Mouse (Mus musculus) gastrocnemius, postnatal 36 days (tissue): ENCODE data around the gene Dapl1. TPM values are rescaled to one million over a fixed set of nuclear protein-coding genes. Genes with fewer than 3 reads are reported as not detected.

ENCODE experiments used
- DNase-seq, 2 experiments: peaks; one replicate each; pipeline ENCODE4 v3.0.0; 2022
- intact Hi-C: fragments of 180-260 bp; cut with DNase I; formaldehyde crosslinking; loops from one replicate; pipeline ENCODE4 v1.15.1; 2025
- total RNA-seq, 2 experiments: library from RNA; stranded (reverse); gene quantifications; 2 replicates each; pipeline ENCODE4 v1.2.3; 2021

Gene Dapl1
- total RNA-seq, 2 experiments from 2014 or later, result not detected

DNA sequence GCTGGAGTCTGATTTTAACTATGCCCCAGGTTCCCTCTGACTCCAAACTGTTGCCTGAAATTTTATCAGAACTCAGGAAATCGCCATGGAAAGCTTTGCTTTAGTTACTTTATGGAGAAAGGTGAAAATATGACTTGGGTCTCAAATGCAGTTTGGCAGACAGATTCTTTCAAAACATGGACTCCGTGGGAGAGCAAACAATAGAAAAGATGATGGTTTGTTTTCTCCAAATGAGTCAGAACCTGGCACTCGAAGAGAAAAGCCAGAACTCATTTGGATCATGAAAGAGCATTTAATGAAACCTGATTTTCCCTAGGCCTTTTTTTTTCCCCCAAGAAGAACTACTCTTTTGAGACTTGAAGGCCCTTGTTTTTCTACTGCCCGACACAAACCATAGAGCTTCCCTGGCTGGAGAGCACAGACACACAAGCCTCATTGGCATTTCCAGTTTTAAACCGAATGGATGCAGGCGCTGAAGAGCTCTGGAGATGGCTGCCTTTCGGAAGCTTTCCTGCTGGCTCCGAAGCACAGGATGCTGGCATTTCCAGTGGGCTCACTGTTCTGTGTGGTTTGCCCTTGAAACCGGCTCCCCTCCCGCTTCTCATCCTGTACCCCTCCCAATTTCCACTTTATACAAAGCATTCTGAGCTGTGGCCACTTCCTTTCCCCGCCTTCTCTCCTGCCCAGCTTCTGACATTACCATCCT lies 14.0 kb upstream of the Dapl1 start:
- no peak for DNase-seq

DNA sequence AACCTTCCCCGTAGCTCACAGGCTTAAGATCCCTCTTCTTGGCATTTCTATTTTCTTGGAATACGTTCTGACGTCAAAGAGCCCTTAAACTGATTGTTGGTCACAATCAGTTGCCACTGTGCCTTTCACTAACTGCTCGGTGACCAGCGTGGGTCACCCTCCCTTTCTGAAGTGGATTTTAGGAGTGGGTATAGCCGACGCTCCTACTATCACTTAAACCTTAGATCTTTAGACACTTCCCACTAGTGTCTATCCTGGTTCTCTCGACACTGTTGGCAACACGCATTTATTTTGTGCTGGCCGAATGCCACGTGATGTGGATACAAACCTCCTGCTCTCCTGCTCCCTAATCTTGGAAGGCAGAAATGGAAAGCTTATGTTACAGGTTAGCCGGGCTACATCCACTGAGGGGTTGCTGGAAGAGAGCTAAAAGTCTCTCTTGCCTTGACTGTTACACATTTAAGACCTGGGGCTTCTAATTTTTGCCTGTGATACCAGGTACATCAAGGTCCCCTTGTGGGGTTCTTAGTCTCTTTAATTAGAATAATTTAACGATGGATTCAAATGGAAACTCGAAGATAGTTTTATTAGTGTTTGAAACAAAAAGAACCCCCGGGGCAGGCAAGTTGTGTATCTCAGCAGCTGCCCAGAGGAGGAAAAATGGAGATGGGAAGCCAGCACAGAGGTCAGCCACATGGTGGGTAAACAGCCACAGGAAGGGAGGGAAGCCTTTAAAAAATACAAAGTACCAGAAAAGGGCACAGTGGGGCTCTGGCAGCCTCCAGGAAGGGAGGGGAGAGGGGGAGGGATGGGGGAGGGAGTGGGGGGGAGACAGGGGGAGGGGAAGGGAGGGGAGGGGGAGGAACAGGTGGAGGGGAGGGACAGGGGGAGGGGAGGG lies 13.2 kb upstream of the Dapl1 start:
- intact Hi-C loops, result no loop called here
- no peak for DNase-seq

More for the DNA sequence above, 14.0 kb upstream of the Dapl1 start:
- intact Hi-C loops, result no loop called here

DNA sequence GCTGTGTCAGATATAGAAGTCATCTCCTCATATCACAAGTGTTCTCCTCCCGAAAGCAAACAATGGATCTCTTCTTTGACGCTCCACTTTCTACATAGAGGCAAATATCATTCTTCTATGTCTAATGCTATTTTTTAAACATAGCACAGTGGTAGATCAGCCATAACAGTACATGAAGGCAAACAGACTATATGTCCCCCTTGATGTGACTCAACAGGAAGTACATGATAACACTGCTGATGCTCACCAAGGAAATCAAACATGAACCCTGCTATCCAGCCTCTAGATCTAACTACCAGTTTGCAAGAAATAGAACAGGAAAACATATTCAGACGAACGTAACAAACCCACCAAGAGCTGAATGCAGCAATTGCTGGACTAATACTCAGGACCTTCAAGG lies 10.1 kb upstream of the Dapl1 start:
- DNase-seq, result no peak
- intact Hi-C loops, result no loop called here

DNA sequence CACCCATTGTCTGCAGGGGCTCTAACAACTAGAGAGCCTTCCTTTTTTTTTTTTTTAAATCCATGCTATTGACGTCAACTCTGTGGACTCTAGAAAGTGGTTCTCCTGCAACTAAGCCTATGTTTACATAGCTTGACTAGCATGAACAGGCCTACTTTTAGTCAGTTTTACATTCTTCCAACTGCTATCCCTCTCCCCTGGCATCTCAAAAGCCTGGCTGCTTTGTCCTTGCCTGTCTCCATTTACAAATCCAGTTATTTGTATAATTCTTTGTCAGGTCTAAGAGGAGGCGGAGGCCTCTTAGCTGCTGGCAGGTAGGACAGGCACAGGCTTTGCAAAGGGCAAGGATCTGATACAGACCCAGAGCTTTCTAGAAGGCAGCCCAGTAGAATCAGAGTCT lies 627 bp downstream of the Dapl1 start:
- no peak for DNase-seq
- intact Hi-C loops, result no loop called here

DNA sequence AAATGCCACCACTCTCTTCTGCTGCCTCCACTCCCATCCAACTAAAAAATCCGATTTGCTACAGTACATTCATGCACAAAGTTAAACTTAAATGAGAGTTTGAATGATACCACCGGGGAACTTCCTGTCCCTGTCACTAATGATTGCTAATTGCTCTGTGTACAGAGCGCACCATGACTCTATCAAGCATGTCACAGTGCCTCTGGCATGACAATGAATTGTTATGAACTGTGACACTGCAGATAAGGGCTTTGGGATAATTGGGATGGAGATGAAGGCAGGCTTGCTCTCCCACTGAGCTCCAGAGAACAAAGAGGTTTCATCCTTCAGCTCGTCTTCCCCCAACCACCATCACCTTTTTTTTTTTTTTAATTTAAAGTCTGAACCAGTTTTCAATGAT lies 1.2 kb downstream of the Dapl1 start:
- intact Hi-C loops, result no loop called here
- DNase-seq, result no peak

DNA sequence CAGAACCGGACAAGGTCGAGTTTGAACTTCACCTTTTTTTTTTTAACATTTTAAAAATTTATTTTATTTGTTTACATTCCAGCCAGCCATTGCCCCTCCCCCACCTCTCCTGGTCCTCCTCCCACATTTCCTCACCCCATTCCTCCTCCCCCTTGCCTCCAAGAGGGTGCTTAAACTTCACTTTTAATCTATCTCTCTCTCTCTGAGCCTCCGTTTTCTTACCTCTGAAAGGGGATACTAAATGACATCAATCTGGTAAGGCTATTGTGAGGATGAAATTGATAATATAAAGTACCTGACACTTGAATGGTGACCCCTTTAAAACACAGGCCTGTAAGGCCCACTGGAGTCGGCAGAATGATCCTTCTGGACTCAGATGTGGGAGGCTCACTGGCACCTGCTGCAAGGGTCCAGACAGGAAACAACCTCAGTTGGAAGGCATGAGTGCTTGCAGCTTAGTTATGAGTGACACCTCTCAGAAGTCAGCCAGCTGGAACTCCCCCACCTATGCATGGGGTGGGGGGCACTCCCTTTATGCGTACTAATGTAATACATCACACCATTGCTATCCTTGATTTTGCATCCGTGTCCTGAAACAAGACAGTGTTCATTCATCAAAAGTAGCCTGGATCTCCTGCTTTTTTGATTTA lies 1.9 kb downstream of the Dapl1 start:
- DNase-seq, result no peak
- intact Hi-C loops, result no loop called here

DNA sequence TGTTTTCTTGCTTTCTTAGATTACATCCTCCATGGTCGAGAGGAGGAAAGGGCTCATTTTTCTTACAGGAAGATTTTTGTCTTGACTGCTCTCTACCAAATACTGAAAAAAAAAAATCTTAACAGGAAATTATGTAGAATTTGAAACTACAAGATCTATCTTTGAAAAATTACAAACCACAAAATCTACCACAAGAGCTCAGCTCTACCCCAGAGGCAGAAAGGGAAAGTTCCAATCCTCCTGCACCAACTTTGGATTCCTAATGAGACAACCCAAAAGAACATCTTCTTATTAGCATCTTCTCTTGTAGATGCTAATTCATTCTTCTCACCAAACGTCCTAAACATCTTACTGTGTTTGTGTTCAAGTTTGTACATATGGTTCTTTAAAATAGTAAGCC lies 3.8 kb downstream of the Dapl1 start:
- DNase-seq, result no peak
- intact Hi-C loops, result no loop called here

DNA sequence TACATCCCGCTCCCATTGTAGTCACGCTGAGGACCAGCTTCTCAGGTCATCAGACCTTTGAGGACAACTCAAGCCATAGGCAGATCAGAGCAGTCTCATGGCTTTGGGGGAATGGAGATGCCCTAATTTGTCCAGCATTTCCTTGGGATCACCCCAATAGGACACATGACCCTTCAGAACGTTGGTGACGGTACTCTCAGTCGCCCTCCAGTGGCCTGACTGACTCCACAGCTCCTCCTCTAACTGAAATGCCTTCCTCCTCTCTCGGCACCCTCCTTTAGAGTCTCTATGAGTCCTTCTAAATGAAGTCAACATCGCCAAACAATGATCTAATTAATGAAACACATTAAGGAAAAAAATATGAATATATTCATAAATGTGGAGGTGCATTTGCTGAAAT lies 5.9 kb downstream of the Dapl1 start:
- intact Hi-C loops, result no loop called here
- DNase-seq, result no peak

DNA sequence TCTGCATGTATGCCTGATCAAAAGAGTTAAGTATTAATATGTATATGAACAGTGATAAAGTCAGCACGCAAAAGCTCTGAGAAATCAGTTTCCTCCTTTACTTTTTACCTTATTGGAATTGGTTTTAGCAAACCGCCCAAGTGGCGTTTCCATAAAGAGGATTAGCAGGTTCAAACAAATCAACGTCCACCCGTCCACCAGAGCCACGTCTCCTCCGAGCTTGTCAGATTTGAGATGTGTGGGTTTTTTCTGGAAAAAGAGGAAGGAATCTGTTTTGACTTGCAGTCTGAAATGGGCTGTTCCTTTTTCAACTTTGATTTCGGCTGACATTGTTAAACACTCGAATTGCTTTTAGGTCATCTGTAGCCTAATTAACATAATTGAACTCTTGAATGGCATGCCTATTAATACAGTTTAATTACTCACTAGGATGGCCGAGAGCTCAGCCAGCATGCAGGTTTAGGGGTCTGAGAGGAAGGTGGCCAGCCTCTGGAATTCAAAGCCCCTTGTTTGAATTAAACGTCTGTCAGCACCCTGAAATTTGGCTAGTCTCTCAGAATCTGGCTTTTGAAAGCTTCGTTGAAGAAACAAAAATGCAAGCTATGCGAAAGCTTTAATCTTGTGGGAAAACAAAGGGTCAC lies 9.1 kb downstream of the Dapl1 start:
- DNase-seq, result no peak
- intact Hi-C loops, result no loop called here

DNA sequence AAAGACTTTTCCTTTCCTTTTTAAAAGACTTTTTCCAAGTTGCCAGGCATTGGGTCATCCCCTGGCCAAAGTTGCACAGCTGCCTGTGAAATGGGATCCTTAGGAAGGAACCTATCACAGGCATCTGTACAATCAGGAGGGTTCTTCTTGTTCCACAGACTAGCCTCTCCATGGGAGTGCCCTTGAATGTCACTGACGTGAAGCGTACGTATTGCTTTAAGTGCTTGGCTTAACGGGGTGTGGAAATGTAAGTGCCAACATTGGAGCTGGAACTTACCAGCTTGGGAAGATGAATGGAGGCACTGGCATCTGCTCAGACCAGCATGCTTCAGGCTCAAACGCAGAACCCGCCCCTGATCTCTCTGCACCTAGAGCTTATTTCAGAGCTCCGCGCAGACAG lies 14.7 kb downstream of the Dapl1 start:
- intact Hi-C loops, result no loop called here
- DNase-seq, result no peak

DNA sequence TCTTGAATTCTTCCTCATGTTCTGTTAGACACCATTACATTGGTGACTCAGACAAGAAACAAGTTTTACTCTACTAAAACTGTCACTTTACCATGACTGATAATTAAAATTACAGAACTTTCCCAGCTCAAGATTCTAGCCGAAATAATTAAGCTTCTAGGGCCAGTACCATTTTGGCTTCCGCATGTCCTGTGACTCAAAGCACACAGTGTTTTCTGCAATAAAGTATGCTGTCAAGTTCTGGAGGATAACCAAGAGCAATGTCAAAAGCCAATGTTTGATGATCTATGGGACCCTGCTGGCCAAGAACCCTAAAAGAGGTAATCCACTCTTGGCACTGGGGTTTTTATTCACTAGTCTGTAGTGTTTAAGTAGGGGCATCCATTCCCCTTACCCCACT lies 15.3 kb downstream of the Dapl1 start:
- intact Hi-C loops, result no loop called here
- DNase-seq, result no peak

DNA sequence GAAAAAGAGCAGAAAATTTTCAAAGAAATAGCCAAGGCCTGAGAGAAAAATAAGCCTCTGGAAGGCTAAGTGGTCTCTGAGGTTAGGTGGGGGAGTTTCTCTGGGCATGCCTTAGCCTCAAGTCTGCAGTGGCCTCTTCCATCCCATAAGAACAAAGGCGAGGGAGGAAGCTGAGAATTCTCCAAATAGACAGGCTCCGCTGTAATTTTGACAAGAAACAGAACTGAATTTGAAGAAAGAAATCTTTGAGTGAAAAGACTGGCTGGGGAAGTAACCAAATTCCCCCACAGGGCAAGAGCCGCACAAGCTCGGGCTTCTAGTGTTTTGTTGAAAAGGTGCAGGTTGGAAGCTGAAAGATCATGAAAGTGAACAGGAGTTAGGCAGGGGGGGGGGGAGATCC lies 24.6 kb downstream of the Dapl1 start:
- intact Hi-C loops, result no loop called here
- DNase-seq, result no peak

DNA sequence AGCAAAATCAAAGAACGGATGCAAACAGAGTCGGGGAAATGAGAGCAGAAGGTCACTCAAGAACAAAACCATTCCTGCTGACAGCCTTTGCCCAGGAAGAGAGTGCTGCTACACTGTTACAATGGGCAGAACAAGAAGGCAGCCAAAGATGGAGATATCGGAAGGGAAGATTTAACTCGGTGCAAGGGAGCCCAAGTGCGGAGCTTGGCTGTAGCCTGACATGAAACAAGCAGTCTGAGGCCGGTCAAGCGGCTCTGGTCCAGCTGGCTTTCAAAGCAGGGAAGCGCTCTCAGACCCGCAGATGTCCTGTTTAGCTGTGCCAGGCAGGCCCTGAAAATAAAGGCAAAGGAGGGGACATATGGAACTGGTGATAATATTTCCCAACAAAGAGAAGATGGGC lies 26.0 kb downstream of the Dapl1 start:
- no peak for DNase-seq
- intact Hi-C loops, result no loop called here

DNA sequence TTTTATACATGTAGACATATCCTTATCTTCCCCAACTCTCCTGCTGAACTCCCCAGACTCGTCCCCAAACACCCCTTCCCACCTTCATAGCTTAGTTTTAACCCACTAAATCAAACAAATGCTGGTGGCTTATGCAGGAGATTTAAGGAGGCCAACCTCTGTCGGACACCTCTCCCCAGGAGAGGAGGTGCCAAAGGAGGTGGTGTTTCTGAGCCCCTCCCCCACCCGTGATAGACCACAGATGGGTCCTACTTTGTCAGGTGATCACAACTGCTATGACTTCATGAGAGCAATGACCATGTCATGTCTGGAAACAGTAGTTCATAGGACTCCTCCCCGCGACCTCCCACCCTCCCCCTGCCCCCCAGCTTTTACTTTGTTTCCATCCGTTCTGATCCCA lies 26.4 kb downstream of the Dapl1 start:
- intact Hi-C loops, result no loop called here
- no peak for DNase-seq

DNA sequence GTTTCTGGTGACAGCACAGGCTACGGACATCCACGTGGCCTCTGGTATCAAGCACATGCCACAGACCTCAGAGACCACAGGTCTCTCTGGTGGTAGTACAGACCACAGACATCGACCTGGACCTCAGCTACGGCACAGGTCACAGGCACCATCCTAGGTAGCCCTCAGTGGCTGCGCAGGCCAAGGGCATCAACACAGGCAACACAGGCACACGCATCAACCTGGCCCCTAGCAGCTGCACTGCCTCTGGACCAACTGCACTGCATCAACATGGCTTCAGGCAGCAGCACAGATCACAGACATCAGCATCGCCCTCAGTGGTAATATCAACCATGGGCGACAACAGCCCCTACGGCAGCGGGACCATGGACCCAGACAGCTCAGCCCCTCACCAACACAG lies 36.2 kb downstream of the Dapl1 start:
- intact Hi-C loops, result loop anchor here (10.0 kb wide), 1 partner anchor 904 kb away; no protein-coding TSS in a partner anchor
- no peak for DNase-seq

DNA sequence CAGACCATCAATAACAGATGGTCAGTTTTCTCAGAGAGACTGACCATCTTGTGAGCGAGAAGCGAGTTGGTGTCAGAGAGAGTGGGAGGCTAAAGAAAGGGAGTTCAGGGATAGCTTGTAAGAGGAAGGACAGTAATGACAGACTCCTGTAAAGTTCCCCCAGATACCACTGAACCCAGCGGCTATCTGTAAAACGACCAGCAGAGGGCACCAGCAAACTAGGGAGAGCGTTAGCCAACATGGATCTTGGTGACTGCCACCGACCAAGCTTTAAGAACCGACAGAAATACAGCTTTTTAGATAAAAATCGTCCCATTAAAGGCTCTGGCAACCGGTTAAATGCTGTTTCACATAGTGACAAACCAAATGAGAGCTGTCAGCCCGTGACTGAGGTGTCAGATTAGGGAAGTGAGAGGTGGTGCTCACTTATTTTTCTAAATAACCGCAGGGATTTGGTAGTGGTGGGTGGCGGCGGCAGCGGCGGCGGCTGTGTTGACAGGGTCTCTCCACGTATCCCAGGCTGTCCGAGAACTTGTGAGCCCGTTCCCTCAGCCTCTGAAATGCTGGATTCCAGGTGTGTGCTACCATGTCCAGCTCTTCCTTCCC lies 37.7 kb downstream of the Dapl1 start:
- intact Hi-C loops, result loop anchor here (10.0 kb wide), 1 partner anchor 903 kb away; no protein-coding TSS in a partner anchor
- peak; percentile 54 to 68 for DNase-seq

DNA sequence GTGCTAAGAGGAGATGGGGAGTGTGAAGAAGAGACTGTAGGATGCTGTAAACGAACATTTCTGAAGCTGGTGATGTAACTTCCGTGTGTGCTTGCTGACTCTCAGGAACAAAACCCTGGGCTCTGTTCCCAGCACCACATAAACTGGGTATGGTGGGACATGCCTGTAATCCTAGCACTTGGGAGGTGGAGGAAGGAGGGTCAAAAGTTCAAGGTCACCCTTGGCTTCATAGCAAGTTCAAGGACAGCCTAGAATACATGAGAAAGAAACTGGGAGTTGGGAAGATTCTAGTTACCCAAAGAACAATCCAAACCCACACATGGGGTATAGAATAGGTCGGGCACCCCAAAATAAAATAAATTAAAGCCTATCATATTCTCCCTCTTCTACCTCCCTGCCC lies 39.1 kb downstream of the Dapl1 start:
- DNase-seq, result no peak
- intact Hi-C loops, result loop anchor here (10.0 kb wide), 1 partner anchor 901 kb away; no protein-coding TSS in a partner anchor

DNA sequence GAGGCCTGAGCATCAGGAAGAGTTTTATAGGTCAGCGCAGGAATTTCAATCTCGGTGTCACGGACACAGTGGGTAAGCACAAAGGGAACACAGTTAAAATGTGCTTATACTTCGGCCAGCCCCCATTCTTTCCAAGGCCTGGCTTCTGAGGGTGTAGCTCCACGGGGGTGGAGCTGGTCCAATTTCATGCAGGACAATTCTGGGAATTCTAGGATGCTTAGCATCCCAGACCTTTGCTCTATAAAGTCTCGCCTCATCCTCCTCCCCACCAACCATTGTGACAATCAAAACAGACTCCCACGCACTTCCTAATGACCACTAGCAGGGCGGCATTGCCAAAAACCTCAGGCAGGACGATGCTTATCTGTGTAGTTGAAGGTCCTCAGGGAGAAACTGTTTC lies 42.4 kb downstream of the Dapl1 start:
- intact Hi-C loops, result loop anchor here (10.0 kb wide), 1 partner anchor 898 kb away; no protein-coding TSS in a partner anchor
- no peak for DNase-seq

DNA sequence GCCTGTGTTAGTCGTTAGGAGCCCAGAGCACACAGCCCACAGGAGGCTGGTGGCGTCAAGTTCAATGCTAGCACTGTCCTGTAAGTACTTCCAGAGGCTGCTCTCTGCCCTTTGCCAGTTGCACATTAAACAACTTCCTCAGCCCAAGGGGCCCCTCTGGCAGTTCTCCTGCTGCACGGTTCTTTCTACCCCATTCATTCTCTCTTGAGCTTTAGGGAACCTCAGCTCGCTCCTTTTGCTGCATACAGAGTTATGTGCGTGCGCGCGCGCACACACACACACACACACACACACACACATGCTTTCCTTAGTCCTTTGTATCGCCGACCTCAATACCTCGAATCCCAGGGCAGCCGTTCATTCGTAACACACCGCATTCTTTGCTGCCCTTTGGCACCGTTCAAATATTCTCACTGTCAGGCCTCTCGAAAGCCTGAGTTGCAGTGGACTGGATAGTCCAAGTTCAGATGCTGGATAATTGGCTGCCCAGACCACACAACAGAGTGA lies 45.2 kb downstream of the Dapl1 start:
- intact Hi-C loops, result loop anchor here (10.0 kb wide), 1 partner anchor 895 kb away; no protein-coding TSS in a partner anchor

DNA sequence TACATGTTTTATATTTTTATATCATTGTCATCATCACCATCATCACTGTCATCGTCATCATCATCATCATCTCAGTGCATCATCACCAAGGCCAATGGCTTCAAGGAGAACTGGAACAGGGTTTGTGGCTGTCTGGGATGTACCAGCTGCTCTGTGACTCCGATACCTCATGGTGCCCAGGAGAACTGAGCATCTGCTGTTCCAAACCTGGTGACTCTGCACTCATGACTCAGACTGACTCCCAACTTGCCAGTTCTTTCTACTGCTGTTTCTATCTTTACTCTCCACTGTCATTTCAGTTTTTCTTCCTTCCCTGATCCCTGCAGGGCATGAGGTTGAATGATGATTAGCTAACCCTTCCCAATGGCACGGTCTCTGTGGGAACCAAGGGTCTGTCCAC lies 46.4 kb downstream of the Dapl1 start:
- intact Hi-C loops, result no loop called here
- no peak for DNase-seq

More for the DNA sequence above, 45.2 kb downstream of the Dapl1 start:
- DNase-seq, result no peak
